Mouse (Mus musculus): ENCODE data around the gene Majin. TPM values are rescaled to one million over a fixed set of nuclear protein-coding genes. Genes with fewer than 3 reads are reported as not detected.

Majin gene
- polyA plus RNA-seq, 1 experiment from 2014 or later = not detected

- Histone ChIP-seq H3K9me3 (ENCODE audit: control insufficient read depth, low read length) (no peaks in the 10 kb centered on the region), H3K27me3 (ENCODE audit: control insufficient read depth, insufficient read depth, low read length) (no peaks in the 10 kb centered on the region), H3K4me2 (no peak overlapping the region), H3K9ac (ENCODE audit: low read length) (no peak overlapping the region), H3K36me3 (ENCODE audit: control insufficient read depth, insufficient read depth, low read length) (no peaks in the 10 kb centered on the region), H3K4me3 (ENCODE audit: low read depth, low read length) (no peak overlapping the region), H3K4me1 (ENCODE audit: control insufficient read depth, insufficient read depth, low read length) (no peaks in the 10 kb centered on the region), H3K27ac (ENCODE audit: low read depth, low read length) (no peak overlapping the region)
- WGBS = 75% methylated on average over 6 of the region's 6 CpGs
- no peak for ATAC-seq (ENCODE audit: low FRiP score)
- DNase-seq (ENCODE audit: low spot score, missing footprints) = no peak
Observed at GRCm38 (mm10) chr19:6157220-6157619, 27.0 kb upstream of the Majin start.

- Histone ChIP-seq H3K36me3 (ENCODE audit: control insufficient read depth, insufficient read depth, low read length) (no peaks in the 10 kb centered on the region), H3K4me3 (ENCODE audit: low read depth, low read length) (no peak overlapping the region), H3K9ac (ENCODE audit: low read length) (no peak overlapping the region), H3K27me3 (ENCODE audit: control insufficient read depth, insufficient read depth, low read length) (no peaks in the 10 kb centered on the region), H3K4me2 (no peak overlapping the region), H3K4me1 (ENCODE audit: control insufficient read depth, insufficient read depth, low read length) (no peaks in the 10 kb centered on the region), H3K9me3 (ENCODE audit: control insufficient read depth, low read length) (no peaks in the 10 kb centered on the region), H3K27ac (ENCODE audit: low read depth, low read length) (no peak overlapping the region)
- ATAC-seq (ENCODE audit: low FRiP score) (no peak), DNase-seq (ENCODE audit: low spot score, missing footprints) (no peak)
- WGBS = 78% methylated on average over 10 of the region's 10 CpGs
Observed at GRCm38 (mm10) chr19:6163872-6164547, 20.2 kb upstream of the Majin start.

- DNase-seq (ENCODE audit: low spot score, missing footprints) = no peak
- no peak overlapping the region for H3K4me3 ChIP-seq (ENCODE audit: low read depth, low read length)
- H3K27ac ChIP-seq (ENCODE audit: low read depth, low read length) = no peak overlapping the region
- no peaks in the 10 kb centered on the region for H3K4me1 ChIP-seq (ENCODE audit: control insufficient read depth, insufficient read depth, low read length)
- ATAC-seq (ENCODE audit: low FRiP score) = no peak
- no peaks in the 10 kb centered on the region for H3K9me3 ChIP-seq (ENCODE audit: control insufficient read depth, low read length)
- no peak overlapping the region for H3K4me2 ChIP-seq
- H3K36me3 ChIP-seq (ENCODE audit: control insufficient read depth, insufficient read depth, low read length) = no peaks in the 10 kb centered on the region
- no peak overlapping the region for H3K9ac ChIP-seq (ENCODE audit: low read length)
- 77% methylated on average over 4 of the region's 4 CpGs for WGBS
- H3K27me3 ChIP-seq (ENCODE audit: control insufficient read depth, insufficient read depth, low read length) = no peaks in the 10 kb centered on the region
Observed at GRCm38 (mm10) chr19:6166750-6167149, 17.4 kb upstream of the Majin start.

- Histone ChIP-seq H3K4me1 (ENCODE audit: control insufficient read depth, insufficient read depth, low read length) (no peaks in the 10 kb centered on the region), H3K27ac (ENCODE audit: low read depth, low read length) (no peak overlapping the region), H3K4me2 (no peak overlapping the region), H3K36me3 (ENCODE audit: control insufficient read depth, insufficient read depth, low read length) (no peaks in the 10 kb centered on the region), H3K4me3 (ENCODE audit: low read depth, low read length) (no peak overlapping the region), H3K9me3 (ENCODE audit: control insufficient read depth, low read length) (no peaks in the 10 kb centered on the region), H3K27me3 (ENCODE audit: control insufficient read depth, insufficient read depth, low read length) (no peaks in the 10 kb centered on the region), H3K9ac (ENCODE audit: low read length) (no peak overlapping the region)
- ATAC-seq (ENCODE audit: low FRiP score) (no peak), DNase-seq (ENCODE audit: low spot score, missing footprints) (no peak)
- 79% methylated on average over 8 of the region's 8 CpGs for WGBS
Observed at GRCm38 (mm10) chr19:6171215-6171614, 13.0 kb upstream of the Majin start.

- Histone ChIP-seq H3K9me3 (ENCODE audit: control insufficient read depth, low read length) (no peaks in the 10 kb centered on the region), H3K4me3 (ENCODE audit: low read depth, low read length) (no peak overlapping the region), H3K4me2 (no peak overlapping the region), H3K4me1 (ENCODE audit: control insufficient read depth, insufficient read depth, low read length) (no peaks in the 10 kb centered on the region), H3K27me3 (ENCODE audit: control insufficient read depth, insufficient read depth, low read length) (no peaks in the 10 kb centered on the region), H3K27ac (ENCODE audit: low read depth, low read length) (no peak overlapping the region), H3K36me3 (ENCODE audit: control insufficient read depth, insufficient read depth, low read length) (no peaks in the 10 kb centered on the region), H3K9ac (ENCODE audit: low read length) (no peak overlapping the region)
- no peak for ATAC-seq (ENCODE audit: low FRiP score)
- WGBS = 55% methylated on average over 5 of the region's 5 CpGs
- no peak for DNase-seq (ENCODE audit: low spot score, missing footprints)
Observed at GRCm38 (mm10) chr19:6174771-6175170, 9.4 kb upstream of the Majin start.

GRCm38 (mm10) chr19:6178775-6179174 lies 5.4 kb upstream of the Majin start:
- Histone ChIP-seq H3K4me3 (ENCODE audit: low read depth, low read length) (no peak overlapping the region), H3K27me3 (ENCODE audit: control insufficient read depth, insufficient read depth, low read length) (no peaks in the 10 kb centered on the region), H3K9me3 (ENCODE audit: control insufficient read depth, low read length) (no peaks in the 10 kb centered on the region), H3K27ac (ENCODE audit: low read depth, low read length) (no peak overlapping the region), H3K36me3 (ENCODE audit: control insufficient read depth, insufficient read depth, low read length) (no peaks in the 10 kb centered on the region), H3K9ac (ENCODE audit: low read length) (no peak overlapping the region), H3K4me2 (no peak overlapping the region), H3K4me1 (ENCODE audit: control insufficient read depth, insufficient read depth, low read length) (no peaks in the 10 kb centered on the region)
- DNase-seq (ENCODE audit: low spot score, missing footprints) (no peak), ATAC-seq (ENCODE audit: low FRiP score) (no peak)
- WGBS = 90% methylated on average over 5 of the region's 6 CpGs

- 22% methylated on average over 5 of the region's 5 CpGs for whole genome bisulfite sequencing
- H3K27me3 ChIP-seq (ENCODE audit: control insufficient read depth, insufficient read depth, low read length) = no peaks in the 10 kb centered on the region
- no peaks in the 10 kb centered on the region for H3K9me3 ChIP-seq (ENCODE audit: control insufficient read depth, low read length)
- H3K36me3 ChIP-seq (ENCODE audit: control insufficient read depth, insufficient read depth, low read length) = no peaks in the 10 kb centered on the region
- H3K4me2 ChIP-seq = no peak overlapping the region
- H3K27ac ChIP-seq (ENCODE audit: low read depth, low read length) = no peak overlapping the region
- no peak overlapping the region for H3K4me3 ChIP-seq (ENCODE audit: low read depth, low read length)
- ATAC-seq (ENCODE audit: low FRiP score) = no peak
- H3K9ac ChIP-seq (ENCODE audit: low read length) = no peak overlapping the region
- H3K4me1 ChIP-seq (ENCODE audit: control insufficient read depth, insufficient read depth, low read length) = no peaks in the 10 kb centered on the region
- no peak for DNase-seq (ENCODE audit: low spot score, missing footprints)
Observed at GRCm38 (mm10) chr19:6181629-6182028, 2.6 kb upstream of the Majin start.

- DNase-seq (ENCODE audit: low spot score, missing footprints) (no peak), ATAC-seq (ENCODE audit: low FRiP score) (no peak)
- Histone ChIP-seq H3K27me3 (ENCODE audit: control insufficient read depth, insufficient read depth, low read length) (no peaks in the 10 kb centered on the region), H3K4me1 (ENCODE audit: control insufficient read depth, insufficient read depth, low read length) (no peaks in the 10 kb centered on the region), H3K9ac (ENCODE audit: low read length) (no peak overlapping the region), H3K4me2 (no peak overlapping the region), H3K27ac (ENCODE audit: low read depth, low read length) (no peak overlapping the region), H3K9me3 (ENCODE audit: control insufficient read depth, low read length) (no peaks in the 10 kb centered on the region), H3K4me3 (ENCODE audit: low read depth, low read length) (no peak overlapping the region), H3K36me3 (ENCODE audit: control insufficient read depth, insufficient read depth, low read length) (no peaks in the 10 kb centered on the region)
- WGBS = 30% methylated on average over 3 of the region's 3 CpGs
Observed at GRCm38 (mm10) chr19:6182534-6182933, 1.7 kb upstream of the Majin start.

GRCm38 (mm10) chr19:6204265-6204664 lies 20.1 kb downstream of the Majin start:
- Histone ChIP-seq H3K4me3 (ENCODE audit: low read depth, low read length) (no peak overlapping the region), H3K4me1 (ENCODE audit: control insufficient read depth, insufficient read depth, low read length) (no peaks in the 10 kb centered on the region), H3K27ac (ENCODE audit: low read depth, low read length) (no peak overlapping the region), H3K36me3 (ENCODE audit: control insufficient read depth, insufficient read depth, low read length) (no peaks in the 10 kb centered on the region), H3K9me3 (ENCODE audit: control insufficient read depth, low read length) (no peaks in the 10 kb centered on the region), H3K27me3 (ENCODE audit: control insufficient read depth, insufficient read depth, low read length) (no peaks in the 10 kb centered on the region), H3K4me2 (no peak overlapping the region), H3K9ac (ENCODE audit: low read length) (no peak overlapping the region)
- whole genome bisulfite sequencing = 75% methylated on average over 2 of the region's 2 CpGs
- no peak for ATAC-seq (ENCODE audit: low FRiP score)
- DNase-seq (ENCODE audit: low spot score, missing footprints) = no peak
